Mouse (Mus musculus) T-helper 17 cell (primary cell): Measurements from ENCODE around the gene Plekhn1.

Experiments used
- in situ Hi-C, 2 experiments: fragments of 300-600 bp; cut with MboI, MseI; formaldehyde crosslinking; loops; 1 replicate in 1 of 2; 2 replicates in 1 of 2; pipeline ENCODE4 v1.15.1; 2025; ENCODE audit warnings: high pct_unique_total_duplicates in 2 of 2

Gene Plekhn1

GRCm38 (mm10) chr4:156185950-156186850 lies 48.5 kb downstream of the Plekhn1 start:
- in situ Hi-C loops = loop anchor here in 1 of 2 experiments (5.0 kb wide), 1 partner anchor 59 kb away; no protein-coding TSS in a partner anchor

GRCm38 (mm10) chr4:156185456-156185949 lies 49.2 kb downstream of the Plekhn1 start:
- in situ Hi-C loops = loop anchor here in 1 of 2 experiments (5.0 kb wide), 1 partner anchor 58 kb away; no protein-coding TSS in a partner anchor

GRCm38 (mm10) chr4:156184291-156184954 lies 50.2 kb downstream of the Plekhn1 start:
- in situ Hi-C loops = no loop called here

GRCm38 (mm10) chr4:156183747-156184146 lies 50.9 kb downstream of the Plekhn1 start:
- in situ Hi-C loops = no loop called here

GRCm38 (mm10) chr4:156177630-156178029 lies 57.0 kb downstream of the Plekhn1 start:
- in situ Hi-C loops = loop anchor here in 1 of 2 experiments (10.0 kb wide), 1 partner anchor 653 kb away; no protein-coding TSS in a partner anchor

GRCm38 (mm10) chr4:156171828-156172227 lies 62.8 kb downstream of the Plekhn1 start:
- in situ Hi-C loops = loop anchor here in 1 of 2 experiments (5.0 to 10.0 kb wide), 2 partner anchors 120 to 647 kb away; no protein-coding TSS in a partner anchor
